Mouse (Mus musculus) forebrain, embryonic 14.5 days (tissue): Measurements from ENCODE around the gene Il2. TPM values are rescaled to one million over a fixed set of nuclear protein-coding genes. Genes with fewer than 3 reads are reported as not detected.

Experiments
- ATAC-seq: fragments of 200-750 bp; cut with Nextera tagmentation; 2 replicates; pipeline ENCODE4 v1.8.0; 2017; ENCODE audit warnings: mild to moderate bottlenecking, moderate library complexity
- DNase-seq: peaks from one replicate; pipeline ENCODE4 v3.0.0-alpha.2; 2015; ENCODE audit warnings: low spot score
- H3K27ac ChIP-seq: fragments of 300-500 bp; sonication (generic); 2 replicates; pipeline ENCODE4 v1.5.1; 2014; ENCODE audit warnings: low read depth, mild to moderate bottlenecking, control low read depth, low read length, moderate library complexity
- H3K27me3 ChIP-seq: fragments of 300-500 bp; sonication (generic); replicated peaks from 2 replicates; pipeline ENCODE4 v1.6.1; 2014; ENCODE audit warnings: low read length, control low read depth, mixed read lengths; ENCODE audit not compliant: control insufficient read depth, insufficient read depth
- H3K36me3 ChIP-seq: fragments of 300-500 bp; sonication (generic); 2 replicates; pipeline ENCODE4 v1.6.1; 2014; ENCODE audit warnings: low read length, control low read depth; ENCODE audit not compliant: control insufficient read depth, insufficient read depth
- H3K4me1 ChIP-seq: fragments of 300-500 bp; sonication (generic); 2 replicates; pipeline ENCODE4 v1.6.1; 2014; ENCODE audit warnings: antibody characterized with exemption, low read length, control low read depth; ENCODE audit not compliant: control insufficient read depth, insufficient read depth
- H3K4me2 ChIP-seq: fragments of 300-500 bp; sonication (generic); 2 replicates; pipeline ENCODE4 v1.6.1; 2014; ENCODE audit warnings: mild to moderate bottlenecking, control low read depth, low read length
- H3K4me3 ChIP-seq: fragments of 300-500 bp; sonication (generic); 2 replicates; pipeline ENCODE4 v1.5.1; 2014; ENCODE audit warnings: low read depth, low read length, control low read depth
- H3K9ac ChIP-seq: fragments of 300-500 bp; sonication (generic); 2 replicates; pipeline ENCODE4 v1.6.1; 2014; ENCODE audit warnings: mild to moderate bottlenecking, low read length, control low read depth, moderate library complexity
- H3K9me3 ChIP-seq: fragments of 300-500 bp; sonication (generic); replicated peaks from 2 replicates; pipeline ENCODE4 v1.6.1; 2016; ENCODE audit warnings: low read length, control low read depth, mixed read lengths; ENCODE audit not compliant: control insufficient read depth
- WGBS: fragments of 180-500 bp; shearing (Covaris S2); extraction: QIAGEN DNeasy Blood & Tissue Kit; methylation state at CpG from one replicate; pipeline ENCODE4 v1.1.7; 2014; 5-methylcytosine and 5-hydroxymethylcytosine counted together
- polyA plus RNA-seq: library from polyadenylated mRNA; unstranded; fragments of >200 nt; fragmentation: Nextera tagmentation; extraction: Ambion mirVana; gene quantifications from 2 replicates; pipeline ENCODE4 v1.2.1, GENCODE M21; 2014

Gene Il2
- polyA plus RNA-seq, 1 experiment from 2014 or later, result 0.58 TPM

DNA sequence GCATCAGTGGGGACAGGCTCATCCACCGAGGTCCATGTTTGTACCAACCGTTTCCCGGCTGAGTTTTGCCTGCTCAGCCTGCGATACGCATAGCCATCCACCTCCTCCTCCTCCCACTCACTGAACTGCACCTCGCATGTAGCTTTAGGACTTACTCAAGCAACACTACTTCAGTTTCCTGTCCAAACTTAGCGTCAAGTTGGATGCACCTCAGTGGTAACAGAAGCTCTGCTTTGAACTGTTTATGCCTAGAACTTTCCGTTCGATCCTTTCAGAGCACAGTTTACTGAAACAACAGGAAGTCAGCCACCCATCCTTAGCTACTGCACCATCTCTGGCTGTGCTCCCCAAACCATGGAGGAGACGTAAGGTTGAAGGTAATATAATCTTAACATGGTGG is 26.5 kb upstream of the Il2 start:
- Histone ChIP-seq H3K27ac (no peak overlapping the region), H3K4me3 (no peak overlapping the region), H3K9me3 (no peaks in the 10 kb centered on the region), H3K4me2 (no peak overlapping the region), H3K27me3 (no peaks in the 10 kb centered on the region), H3K36me3 (no peaks in the 10 kb centered on the region), H3K4me1 (no peaks in the 10 kb centered on the region), H3K9ac (no peak overlapping the region)
- DNase-seq (no peak), ATAC-seq (no peak)
- WGBS, result 87% methylated on average over 10 of the region's 10 CpGs

DNA sequence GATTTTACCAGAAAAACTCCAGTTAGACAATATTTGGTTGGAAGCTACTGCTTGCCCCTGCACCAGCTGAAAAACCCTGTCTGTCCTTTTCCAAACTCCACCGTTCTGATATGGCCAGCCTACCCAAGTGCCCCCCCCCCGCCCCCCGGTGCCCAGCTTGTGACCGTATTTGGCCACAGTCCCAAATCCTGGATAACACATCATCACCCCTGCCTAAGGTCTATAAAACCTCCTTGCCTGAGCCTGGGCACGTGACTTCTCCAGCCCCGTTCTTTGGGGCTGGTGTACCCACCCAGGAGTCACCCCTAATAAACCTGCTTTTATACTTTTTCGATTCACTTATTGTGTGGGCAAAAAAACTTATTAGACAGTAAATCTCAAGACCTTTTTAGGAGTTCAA is 21.1 kb upstream of the Il2 start:
- no peak overlapping the region for H3K27ac ChIP-seq
- H3K27me3 ChIP-seq, result no peaks in the 10 kb centered on the region
- H3K4me3 ChIP-seq, result no peak overlapping the region
- H3K36me3 ChIP-seq, result no peaks in the 10 kb centered on the region
- WGBS, result 78% methylated on average over 7 of the region's 7 CpGs
- H3K4me2 ChIP-seq, result no peak overlapping the region
- H3K9me3 ChIP-seq, result no peaks in the 10 kb centered on the region
- ATAC-seq, result no peak
- no peak for DNase-seq
- no peaks in the 10 kb centered on the region for H3K4me1 ChIP-seq
- no peak overlapping the region for H3K9ac ChIP-seq

DNA sequence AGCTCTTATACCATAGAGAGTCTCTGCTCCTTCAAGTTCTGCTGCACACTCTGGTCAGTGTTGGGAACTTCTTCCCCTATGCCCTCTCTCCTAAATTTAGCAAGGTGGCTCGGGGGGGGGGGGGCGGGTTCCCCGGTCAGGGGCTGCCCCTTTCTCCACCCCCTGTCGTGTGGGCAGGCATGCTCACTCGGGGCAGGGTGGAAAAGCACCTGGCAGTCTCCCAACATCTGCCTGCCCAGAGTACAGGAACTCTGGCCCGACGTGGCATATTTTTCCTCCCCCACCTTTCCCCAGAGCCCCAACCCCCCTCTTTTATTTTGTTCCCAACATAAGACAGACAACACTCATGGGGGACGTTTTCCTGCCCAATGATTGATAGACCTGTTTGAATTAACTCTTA is 20.6 kb upstream of the Il2 start:
- Histone ChIP-seq H3K36me3 (no peaks in the 10 kb centered on the region), H3K9ac (no peak overlapping the region), H3K4me1 (no peaks in the 10 kb centered on the region), H3K4me3 (no peak overlapping the region), H3K27me3 (no peaks in the 10 kb centered on the region), H3K9me3 (no peaks in the 10 kb centered on the region), H3K4me2 (no peak overlapping the region), H3K27ac (no peak overlapping the region)
- no peak for ATAC-seq
- no peak for DNase-seq
- WGBS, result 49% methylated on average over 8 of the region's 8 CpGs

DNA sequence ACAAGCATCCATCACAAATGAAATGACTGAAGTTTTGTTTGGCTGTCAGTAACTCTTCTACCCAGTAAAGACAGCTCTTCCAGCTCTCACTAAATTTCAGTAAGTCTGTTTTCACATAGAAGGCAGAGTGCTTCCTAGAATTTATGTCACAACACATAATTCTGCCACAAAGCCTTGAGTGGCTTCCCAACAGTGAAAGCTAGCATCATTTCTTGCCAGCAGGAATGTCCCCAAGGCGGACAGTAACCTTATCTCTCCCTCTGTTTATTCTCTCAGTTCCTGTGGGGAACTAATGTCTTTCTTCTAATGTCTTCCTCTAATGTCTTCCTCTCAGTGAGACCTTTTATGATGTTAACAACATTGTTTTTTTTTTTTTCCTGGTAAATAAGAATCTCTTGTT is 19.2 kb upstream of the Il2 start:
- Histone ChIP-seq H3K27ac (no peak overlapping the region), H3K36me3 (no peaks in the 10 kb centered on the region), H3K9ac (no peak overlapping the region), H3K4me2 (no peak overlapping the region), H3K9me3 (no peaks in the 10 kb centered on the region), H3K4me1 (no peaks in the 10 kb centered on the region), H3K27me3 (no peaks in the 10 kb centered on the region), H3K4me3 (no peak overlapping the region)
- 71% methylated on average over 1 of the region's 1 CpGs for WGBS
- ATAC-seq, result no peak
- no peak for DNase-seq

DNA sequence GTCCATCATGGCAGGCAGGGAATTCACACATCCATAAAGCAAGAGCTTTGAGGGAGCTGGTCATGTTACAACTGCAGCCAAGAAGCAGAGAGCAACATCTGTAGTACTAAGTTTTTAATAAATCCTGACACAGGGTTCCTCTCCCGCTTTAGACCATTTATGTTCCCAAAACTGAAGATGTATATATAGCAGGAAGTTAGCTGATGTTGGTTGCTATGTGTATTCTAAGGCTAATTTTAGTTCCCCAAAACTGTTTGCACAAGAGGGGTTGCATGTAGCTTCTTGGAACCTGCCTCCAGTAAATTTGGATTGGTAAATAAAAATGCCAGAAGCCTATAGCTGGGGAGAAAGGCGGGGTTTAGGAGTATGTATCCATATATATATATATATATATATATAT is 16.1 kb upstream of the Il2 start:
- 84% methylated on average over 2 of the region's 2 CpGs for WGBS
- Histone ChIP-seq H3K27ac (no peak overlapping the region), H3K4me1 (no peaks in the 10 kb centered on the region), H3K4me2 (no peak overlapping the region), H3K4me3 (no peak overlapping the region), H3K27me3 (no peaks in the 10 kb centered on the region), H3K9me3 (no peaks in the 10 kb centered on the region), H3K9ac (no peak overlapping the region), H3K36me3 (no peaks in the 10 kb centered on the region)
- ATAC-seq, result no peak
- no peak for DNase-seq

DNA sequence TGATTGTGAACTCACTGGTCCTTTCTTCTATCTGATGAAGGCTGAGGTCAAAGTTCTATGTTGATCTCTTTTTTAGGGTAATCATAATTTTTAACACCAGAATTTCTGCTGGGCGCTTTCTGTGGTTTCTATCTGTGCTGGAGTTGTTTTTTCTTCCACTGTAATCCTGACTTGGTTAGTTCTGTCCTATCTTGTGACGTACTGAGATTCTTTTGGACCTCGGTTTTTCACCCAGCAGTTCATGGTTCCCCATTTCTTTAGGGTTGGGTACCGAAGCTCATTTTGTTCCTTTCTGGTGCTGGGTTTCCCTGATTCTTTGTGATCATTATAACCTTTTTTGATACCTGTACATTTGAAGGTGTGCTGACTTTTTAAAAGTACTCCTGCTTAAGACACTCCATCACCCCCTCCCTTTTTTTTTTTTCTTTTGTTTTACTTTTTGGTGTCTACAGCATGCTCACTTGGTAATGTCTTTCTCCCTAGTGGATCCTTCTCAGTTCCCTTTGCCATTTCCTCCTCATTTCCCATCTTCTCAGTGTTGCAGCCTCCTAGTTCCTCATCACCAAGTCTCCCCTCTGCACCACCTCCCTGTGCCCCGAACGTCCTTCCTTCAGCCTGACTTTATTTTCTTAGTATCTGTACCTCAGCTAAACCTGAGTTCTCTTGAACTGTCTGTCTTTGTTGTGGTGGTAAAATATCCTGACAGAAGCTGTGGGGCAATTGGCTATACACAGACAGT is 14.6 kb upstream of the Il2 start:
- 91% methylated on average over 6 of the region's 6 CpGs for WGBS
- H3K9ac ChIP-seq, result no peak overlapping the region
- no peak for DNase-seq
- H3K4me2 ChIP-seq, result no peak overlapping the region
- H3K4me3 ChIP-seq, result no peak overlapping the region
- H3K9me3 ChIP-seq, result no peaks in the 10 kb centered on the region
- H3K27ac ChIP-seq, result no peak overlapping the region
- H3K4me1 ChIP-seq, result no peaks in the 10 kb centered on the region
- ATAC-seq, result no peak
- H3K36me3 ChIP-seq, result no peaks in the 10 kb centered on the region
- H3K27me3 ChIP-seq, result no peaks in the 10 kb centered on the region

DNA sequence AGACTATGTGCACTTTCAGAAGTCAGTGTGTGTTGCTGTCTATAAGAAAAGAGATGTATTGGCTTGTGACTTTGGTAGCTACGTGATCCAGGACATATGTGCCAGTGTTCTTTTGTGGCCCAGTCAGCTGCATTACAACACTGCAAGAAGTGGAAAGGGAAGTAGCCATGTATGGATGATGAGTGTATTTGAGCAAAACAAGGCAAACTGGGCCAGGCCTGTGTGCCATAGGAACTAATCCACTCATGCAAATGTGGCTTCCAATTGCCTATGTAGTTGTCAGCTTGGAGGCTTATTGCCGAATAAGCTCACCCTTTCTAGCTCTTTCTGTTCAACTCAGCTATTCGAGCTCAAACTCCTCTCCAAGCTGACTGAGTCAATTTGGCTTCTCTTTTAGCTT is 13.4 kb upstream of the Il2 start:
- no peaks in the 10 kb centered on the region for H3K4me1 ChIP-seq
- no peak overlapping the region for H3K4me3 ChIP-seq
- no peaks in the 10 kb centered on the region for H3K27me3 ChIP-seq
- no peak overlapping the region for H3K4me2 ChIP-seq
- WGBS, result 80% methylated on average over 3 of the region's 3 CpGs
- H3K9ac ChIP-seq, result no peak overlapping the region
- no peaks in the 10 kb centered on the region for H3K36me3 ChIP-seq
- H3K9me3 ChIP-seq, result no peaks in the 10 kb centered on the region
- DNase-seq (no peak), ATAC-seq (no peak)
- H3K27ac ChIP-seq, result no peak overlapping the region

DNA sequence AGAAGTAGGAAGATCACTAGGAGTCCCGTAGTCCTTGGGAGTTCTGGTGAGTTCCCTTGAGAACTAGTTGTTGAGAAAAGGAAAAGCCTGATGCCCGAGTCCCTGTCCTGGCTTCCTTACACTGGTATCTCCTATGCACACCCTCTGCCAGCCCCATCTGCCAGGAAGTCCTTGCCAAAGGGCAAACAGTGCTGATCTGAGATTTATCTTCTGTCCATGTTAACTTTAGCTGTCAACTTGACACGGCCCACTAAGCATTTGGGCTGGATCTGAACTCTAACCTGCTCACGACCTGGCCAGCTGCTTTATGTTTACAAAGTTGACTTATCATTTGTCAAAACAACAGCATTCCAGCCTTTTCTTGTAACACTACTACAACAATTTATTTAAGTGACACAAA is 11.5 kb upstream of the Il2 start:
- 85% methylated on average over 4 of the region's 4 CpGs for whole genome bisulfite sequencing
- H3K4me1 ChIP-seq, result no peaks in the 10 kb centered on the region
- no peaks in the 10 kb centered on the region for H3K27me3 ChIP-seq
- H3K27ac ChIP-seq, result no peak overlapping the region
- H3K4me3 ChIP-seq, result no peak overlapping the region
- DNase-seq (no peak), ATAC-seq (no peak)
- no peaks in the 10 kb centered on the region for H3K36me3 ChIP-seq
- H3K4me2 ChIP-seq, result no peak overlapping the region
- H3K9ac ChIP-seq, result no peak overlapping the region
- H3K9me3 ChIP-seq, result no peaks in the 10 kb centered on the region

DNA sequence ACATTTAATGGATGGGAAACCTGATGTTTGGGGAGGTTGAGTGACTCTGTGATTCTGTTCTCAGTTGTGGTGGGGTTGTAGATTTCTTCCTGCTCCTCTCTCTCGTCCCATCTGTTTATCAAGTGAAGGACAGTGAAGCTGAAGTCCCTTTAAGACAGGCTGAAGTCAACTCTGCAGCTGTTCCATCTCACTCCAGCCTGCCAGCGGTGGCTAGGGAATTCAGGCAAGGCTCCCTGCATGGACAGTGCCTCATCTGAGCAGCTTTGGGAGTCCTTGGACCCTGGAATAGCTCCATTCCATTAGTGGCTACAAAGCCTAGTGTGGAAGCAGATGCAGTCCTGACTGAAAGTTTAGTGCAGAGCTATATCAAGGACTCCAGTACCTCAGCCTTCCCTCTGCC is 3.3 kb upstream of the Il2 start:
- Histone ChIP-seq H3K4me2 (no peak overlapping the region), H3K4me1 (no peaks in the 10 kb centered on the region), H3K36me3 (no peaks in the 10 kb centered on the region), H3K27ac (no peak overlapping the region), H3K9me3 (no peaks in the 10 kb centered on the region), H3K9ac (no peak overlapping the region), H3K4me3 (no peak overlapping the region), H3K27me3 (no peaks in the 10 kb centered on the region)
- ATAC-seq (no peak), DNase-seq (no peak)
- WGBS, result 70% methylated on average over 2 of the region's 2 CpGs
